ENCODE assay signal across 32 mouse cellular contexts in genomic region chr2:180610283-180610682, GRCm38 (mm10). TPM values are rescaled to one million over a fixed set of nuclear protein-coding genes. Genes with fewer than 3 reads are reported as not detected.
DNase-seq lines count a peak whose midpoint lies in the region; ATAC-seq and TF ChIP-seq lines count a peak whose summit lies in the region.
"Had no signal": no experiment of that assay in that cellular context is flagged by ENCODE, and none has a peak within 500 bp of the region (broad histone marks: within the 10 kb centered on the region; RNA-seq: fewer than 3 reads in every experiment).

No protein-coding gene starts in this region.

- H3K4me2 ChIP-seq in intestine, embryonic 15.5 days (replicated peaks) = no peak overlapping the region
- H3K4me2 ChIP-seq in limb, embryonic 13.5 days (replicated peaks) = no peak overlapping the region
- no peak overlapping the region for H3K4me2 ChIP-seq in liver, embryonic 15.5 days
- H3K4me2 ChIP-seq in stomach, postnatal 0 days (replicated peaks; ENCODE audit: low read depth) = no peak overlapping the region
- no peak overlapping the region for H3K4me2 ChIP-seq in midbrain, embryonic 13.5 days (replicated peaks)
- H3K4me2 ChIP-seq in hindbrain, embryonic 12.5 days (replicated peaks) = no peak overlapping the region
- H3K4me2 ChIP-seq: embryonic facial prominence, embryonic 12.5 days; forebrain, embryonic 13.5 days; neural tube, embryonic 13.5 days had no signal

- no peak for TF ChIP-seq CTCF in stomach, postnatal 0 days (IDR thresholded peaks at IDR 0.05; ENCODE audit: low read depth)

- H3K9me3 ChIP-seq in intestine, embryonic 15.5 days = no peaks in the 10 kb centered on the region
- no peaks in the 10 kb centered on the region for H3K9me3 ChIP-seq in limb, embryonic 13.5 days
- no peaks in the 10 kb centered on the region for H3K9me3 ChIP-seq in liver, embryonic 15.5 days (replicated peaks)
- no peaks in the 10 kb centered on the region for H3K9me3 ChIP-seq in stomach, postnatal 0 days (ENCODE audit: control insufficient read depth, low read length)
- H3K9me3 ChIP-seq in midbrain, embryonic 13.5 days = no peaks in the 10 kb centered on the region
- H3K9me3 ChIP-seq in hindbrain, embryonic 12.5 days (replicated peaks) = no peaks in the 10 kb centered on the region
- H3K9me3 ChIP-seq: embryonic facial prominence, embryonic 12.5 days; forebrain, embryonic 13.5 days; G1E; heart, embryonic 10.5 days; neural tube, embryonic 13.5 days had no signal

- no peak overlapping the region for H3K27ac ChIP-seq in intestine, embryonic 15.5 days
- H3K27ac ChIP-seq in limb, embryonic 13.5 days = peak overlapping the region; percentile 87
- peak overlapping the region; percentile 64 for H3K27ac ChIP-seq in liver, embryonic 15.5 days (replicated peaks)
- H3K27ac ChIP-seq in stomach, postnatal 0 days (replicated peaks) = no peak overlapping the region
- no peak overlapping the region for H3K27ac ChIP-seq in midbrain, embryonic 13.5 days
- H3K27ac ChIP-seq in hindbrain, embryonic 12.5 days = no peak overlapping the region
- H3K27ac ChIP-seq: embryonic facial prominence, embryonic 12.5 days; forebrain, embryonic 13.5 days; gastrocnemius, adult 2 months; heart, embryonic 10.5 days; macrophage; neural tube, embryonic 13.5 days had no signal

- no peak for TF ChIP-seq EP300 in stomach, postnatal 0 days (optimal IDR thresholded peaks at IDR 0.05)

- 58% methylated on average over 4 of the region's 4 CpGs for WGBS in intestine, embryonic 15.5 days
- 81% methylated on average over 4 of the region's 4 CpGs for WGBS in limb, embryonic 13.5 days
- 48% methylated on average over 4 of the region's 4 CpGs for WGBS in liver, embryonic 15.5 days (ENCODE audit: insufficient replicate concordance)
- 44% methylated on average over 4 of the region's 4 CpGs for WGBS in stomach, postnatal 0 days
- 81% methylated on average over 4 of the region's 4 CpGs for WGBS in midbrain, embryonic 13.5 days
- WGBS in hindbrain, embryonic 12.5 days = 73% methylated on average over 4 of the region's 4 CpGs

- DNase-seq in stomach, postnatal 0 days (ENCODE audit: low spot score) = no peak
- DNase-seq in layer of hippocampus, adult 8-10 months (ENCODE audit: low spot score in 2 of 2) = no peak
- DNase-seq: B cell, adult 2 months; cerebellum, adult 11 months; cerebellum, postnatal 10 days; gastrocnemius, adult 2 months; heart, postnatal 4 days; kidney, adult 11 months; retina, postnatal 1 day; right cerebral cortex, postnatal 25 days; spleen, adult 18-20 months; thymus, adult 18-20 months had no signal

- no peaks in the 10 kb centered on the region for H3K27me3 ChIP-seq in intestine, embryonic 15.5 days (replicated peaks)
- no peaks in the 10 kb centered on the region for H3K27me3 ChIP-seq in limb, embryonic 13.5 days
- H3K27me3 ChIP-seq in liver, embryonic 15.5 days = no peaks in the 10 kb centered on the region
- no peaks in the 10 kb centered on the region for H3K27me3 ChIP-seq in stomach, postnatal 0 days (ENCODE audit: control insufficient read depth, insufficient read depth, low read length)
- no peaks in the 10 kb centered on the region for H3K27me3 ChIP-seq in midbrain, embryonic 13.5 days
- H3K27me3 ChIP-seq in hindbrain, embryonic 12.5 days = no peaks in the 10 kb centered on the region
- H3K27me3 ChIP-seq: CH12.LX; embryonic facial prominence, embryonic 12.5 days; forebrain, embryonic 13.5 days; neural tube, embryonic 13.5 days; Patski had no signal

- H3K9ac ChIP-seq in intestine, embryonic 15.5 days = no peak overlapping the region
- H3K9ac ChIP-seq in limb, embryonic 13.5 days = no peak overlapping the region
- no peak overlapping the region for H3K9ac ChIP-seq in liver, embryonic 15.5 days
- H3K9ac ChIP-seq in stomach, postnatal 0 days (ENCODE audit: low read length) = no peak overlapping the region
- no peak overlapping the region for H3K9ac ChIP-seq in midbrain, embryonic 13.5 days (replicated peaks)
- H3K9ac ChIP-seq in hindbrain, embryonic 12.5 days = no peak overlapping the region
- H3K9ac ChIP-seq: embryonic facial prominence, embryonic 12.5 days; forebrain, embryonic 13.5 days; neural tube, embryonic 13.5 days had no signal

- peak; percentile 63 for ATAC-seq in intestine, embryonic 15.5 days
- no peak for ATAC-seq in limb, embryonic 13.5 days (ENCODE audit: low FRiP score, low read depth)
- peak; percentile 80 for ATAC-seq in liver, embryonic 15.5 days (ENCODE audit: insufficient read depth)
- ATAC-seq in stomach, postnatal 0 days (ENCODE audit: low FRiP score, low TSS enrichment) = peak; percentile 75
- no peak for ATAC-seq in midbrain, embryonic 13.5 days
- no peak for ATAC-seq in hindbrain, embryonic 12.5 days (ENCODE audit: low FRiP score)
- ATAC-seq: forebrain, embryonic 13.5 days; hindbrain, embryonic 16.5 days; lung, postnatal 0 days; midbrain, embryonic 16.5 days; Patski had no signal

- no peak overlapping the region for H3K4me3 ChIP-seq in intestine, embryonic 15.5 days (replicated peaks)
- H3K4me3 ChIP-seq in limb, embryonic 13.5 days = no peak overlapping the region
- H3K4me3 ChIP-seq in liver, embryonic 15.5 days (replicated peaks) = no peak overlapping the region
- no peak overlapping the region for H3K4me3 ChIP-seq in stomach, postnatal 0 days (ENCODE audit: low read depth, low read length)
- no peak overlapping the region for H3K4me3 ChIP-seq in midbrain, embryonic 13.5 days (replicated peaks)
- no peak overlapping the region for H3K4me3 ChIP-seq in hindbrain, embryonic 12.5 days
- H3K4me3 ChIP-seq: embryonic facial prominence, embryonic 12.5 days; forebrain, embryonic 13.5 days; gastrocnemius, adult 2 months; heart, embryonic 10.5 days; myocyte; neural tube, embryonic 13.5 days had no signal

- H3K36me3 ChIP-seq in intestine, embryonic 15.5 days = no peaks in the 10 kb centered on the region
- peaks cover 25% of the 10 kb centered on the region for H3K36me3 ChIP-seq in limb, embryonic 13.5 days
- no peaks in the 10 kb centered on the region for H3K36me3 ChIP-seq in liver, embryonic 15.5 days (replicated peaks)
- H3K36me3 ChIP-seq in stomach, postnatal 0 days (ENCODE audit: control insufficient read depth, insufficient read depth, low read length) = no peaks in the 10 kb centered on the region
- H3K36me3 ChIP-seq in midbrain, embryonic 13.5 days = no peaks in the 10 kb centered on the region
- H3K36me3 ChIP-seq in hindbrain, embryonic 12.5 days = no peaks in the 10 kb centered on the region
- H3K36me3 ChIP-seq: G1E; heart, embryonic 10.5 days had no signal

- H3K4me1 ChIP-seq in intestine, embryonic 15.5 days (replicated peaks) = no peaks in the 10 kb centered on the region
- peaks cover 19% of the 10 kb centered on the region for H3K4me1 ChIP-seq in limb, embryonic 13.5 days
- H3K4me1 ChIP-seq in liver, embryonic 15.5 days (replicated peaks) = peaks cover 2% of the 10 kb centered on the region; the same call in 1 of the 2 replicates
- no peaks in the 10 kb centered on the region for H3K4me1 ChIP-seq in stomach, postnatal 0 days (replicated peaks; ENCODE audit: control insufficient read depth, insufficient read depth)
- no peaks in the 10 kb centered on the region for H3K4me1 ChIP-seq in midbrain, embryonic 13.5 days (replicated peaks)
- no peaks in the 10 kb centered on the region for H3K4me1 ChIP-seq in hindbrain, embryonic 12.5 days
- H3K4me1 ChIP-seq: embryonic facial prominence, embryonic 12.5 days; forebrain, embryonic 13.5 days; neural tube, embryonic 13.5 days had no signal

RNA-seq across cellular contexts. Expression of gene Col9a3, which starts 12.7 kb away (rescaled TPM):
- 5.5 and 6.7 TPM in 2 replicates for polyA plus RNA-seq in intestine, embryonic 15.5 days (2015; fragmentation: Nextera tagmentation; extraction: Ambion mirVana)
- polyA plus RNA-seq in limb, embryonic 13.5 days (2015; fragmentation: Nextera tagmentation; extraction: Ambion mirVana) = 426 and 449 TPM in 2 replicates
- polyA plus RNA-seq in liver, embryonic 15.5 days (2015; fragmentation: Nextera tagmentation; extraction: Ambion mirVana) = 1.4 and 3.5 TPM in 2 replicates
- polyA plus RNA-seq in stomach, postnatal 0 days (2015; fragmentation: Nextera tagmentation; extraction: Ambion mirVana) = 1.6 TPM in 2 replicates
- polyA plus RNA-seq in midbrain, embryonic 13.5 days (2015; fragmentation: Nextera tagmentation; extraction: Ambion mirVana) = 17.5 and 17.9 TPM in 2 replicates
- total RNA-seq in layer of hippocampus, adult 8-10 months (2022) = 10 to 100 TPM in 2 of 4 experiments, 1 to 10 TPM in 2; 7.5 to 11.2 (median 9.4) TPM
- polyA plus RNA-seq in hindbrain, embryonic 12.5 days (2016; fragmentation: Nextera tagmentation; extraction: Ambion mirVana) = 171 and 195 TPM in 2 replicates
- total RNA-seq: gastrocnemius, adult 2 months; liver, adult 2 months had no signal

RNA-seq across cellular contexts. Expression of gene Ogfr, which starts 21.2 kb away (rescaled TPM):
- 42.1 and 44.2 TPM in 2 replicates for polyA plus RNA-seq in intestine, embryonic 15.5 days (2015; fragmentation: Nextera tagmentation; extraction: Ambion mirVana)
- polyA plus RNA-seq in limb, embryonic 13.5 days (2015; fragmentation: Nextera tagmentation; extraction: Ambion mirVana) = 85.0 and 88.1 TPM in 2 replicates
- 25.1 and 27.4 TPM in 2 replicates for polyA plus RNA-seq in liver, embryonic 15.5 days (2015; fragmentation: Nextera tagmentation; extraction: Ambion mirVana)
- 23.9 and 24.5 TPM in 2 replicates for polyA plus RNA-seq in stomach, postnatal 0 days (2015; fragmentation: Nextera tagmentation; extraction: Ambion mirVana)
- 89.5 and 95.8 TPM in 2 replicates for polyA plus RNA-seq in midbrain, embryonic 13.5 days (2015; fragmentation: Nextera tagmentation; extraction: Ambion mirVana)
- 10 to 100 TPM; 31.4 to 40.8 (median 36.4) TPM for total RNA-seq in layer of hippocampus, adult 8-10 months (2022)
- 96.5 and 96.6 TPM in 2 replicates for polyA plus RNA-seq in hindbrain, embryonic 12.5 days (2016; fragmentation: Nextera tagmentation; extraction: Ambion mirVana)

RNA-seq across cellular contexts. Expression of gene Mrgbp, which starts 29.2 kb away (rescaled TPM):
- 20.7 and 22.3 TPM in 2 replicates for polyA plus RNA-seq in intestine, embryonic 15.5 days (2015; fragmentation: Nextera tagmentation; extraction: Ambion mirVana)
- polyA plus RNA-seq in limb, embryonic 13.5 days (2015; fragmentation: Nextera tagmentation; extraction: Ambion mirVana) = 35.0 and 39.2 TPM in 2 replicates
- polyA plus RNA-seq in liver, embryonic 15.5 days (2015; fragmentation: Nextera tagmentation; extraction: Ambion mirVana) = 8.7 and 8.8 TPM in 2 replicates
- polyA plus RNA-seq in stomach, postnatal 0 days (2015; fragmentation: Nextera tagmentation; extraction: Ambion mirVana) = 15.9 and 16.1 TPM in 2 replicates
- polyA plus RNA-seq in midbrain, embryonic 13.5 days (2015; fragmentation: Nextera tagmentation; extraction: Ambion mirVana) = 49.2 and 51.9 TPM in 2 replicates
- total RNA-seq in layer of hippocampus, adult 8-10 months (2022) = 10 to 100 TPM; 20.9 to 26.4 (median 22.7) TPM
- 41.7 and 43.3 TPM in 2 replicates for polyA plus RNA-seq in hindbrain, embryonic 12.5 days (2016; fragmentation: Nextera tagmentation; extraction: Ambion mirVana)

RNA-seq across cellular contexts. Expression of gene Tcfl5, which starts 32.2 kb away (rescaled TPM):
- 0.13 TPM in 1 of 2 replicates, not detected in the other for polyA plus RNA-seq in intestine, embryonic 15.5 days (2015; fragmentation: Nextera tagmentation; extraction: Ambion mirVana)
- 0.55 and 0.59 TPM in 2 replicates for polyA plus RNA-seq in limb, embryonic 13.5 days (2015; fragmentation: Nextera tagmentation; extraction: Ambion mirVana)
- 0.05 TPM in 1 of 2 replicates, not detected in the other for polyA plus RNA-seq in liver, embryonic 15.5 days (2015; fragmentation: Nextera tagmentation; extraction: Ambion mirVana)
- polyA plus RNA-seq in stomach, postnatal 0 days (2015; fragmentation: Nextera tagmentation; extraction: Ambion mirVana) = 0.05 and 0.22 TPM in 2 replicates
- polyA plus RNA-seq in midbrain, embryonic 13.5 days (2015; fragmentation: Nextera tagmentation; extraction: Ambion mirVana) = 0.09 and 0.15 TPM in 2 replicates
- total RNA-seq in layer of hippocampus, adult 8-10 months (2022) = under 1 TPM; 0.20 to 0.45 (median 0.28) TPM
- 0.30 and 0.44 TPM in 2 replicates for polyA plus RNA-seq in hindbrain, embryonic 12.5 days (2016; fragmentation: Nextera tagmentation; extraction: Ambion mirVana)
- total RNA-seq: adrenal gland, adult 18-20 months; CH12.LX; gastrocnemius, adult 2 months; liver, adult 2 months had no signal
- polyA plus RNA-seq: forebrain, embryonic 13.5 days; G1E; heart, embryonic 16.5 days; liver, adult 2 months; lung, postnatal 0 days; macrophage; myocyte; Patski had no signal

Comparison
In these comparisons a context has a peak if more than half of its experiments do, and no peak if none do; other contexts are left out.
1. ATAC-seq: peak in intestine, embryonic 15.5 days (single experiment), liver, embryonic 15.5 days (single experiment) and stomach, postnatal 0 days (single experiment); none in limb, embryonic 13.5 days (single experiment), midbrain, embryonic 13.5 days (single experiment) and hindbrain, embryonic 12.5 days (single experiment).
2. H3K27ac ChIP-seq: peak in limb, embryonic 13.5 days (single experiment) and liver, embryonic 15.5 days (single experiment); none in intestine, embryonic 15.5 days (single experiment), stomach, postnatal 0 days (single experiment), midbrain, embryonic 13.5 days (single experiment) and hindbrain, embryonic 12.5 days (single experiment).